20 mouse cellular contexts compared by ENCODE assay signal in the genomic region with DNA sequence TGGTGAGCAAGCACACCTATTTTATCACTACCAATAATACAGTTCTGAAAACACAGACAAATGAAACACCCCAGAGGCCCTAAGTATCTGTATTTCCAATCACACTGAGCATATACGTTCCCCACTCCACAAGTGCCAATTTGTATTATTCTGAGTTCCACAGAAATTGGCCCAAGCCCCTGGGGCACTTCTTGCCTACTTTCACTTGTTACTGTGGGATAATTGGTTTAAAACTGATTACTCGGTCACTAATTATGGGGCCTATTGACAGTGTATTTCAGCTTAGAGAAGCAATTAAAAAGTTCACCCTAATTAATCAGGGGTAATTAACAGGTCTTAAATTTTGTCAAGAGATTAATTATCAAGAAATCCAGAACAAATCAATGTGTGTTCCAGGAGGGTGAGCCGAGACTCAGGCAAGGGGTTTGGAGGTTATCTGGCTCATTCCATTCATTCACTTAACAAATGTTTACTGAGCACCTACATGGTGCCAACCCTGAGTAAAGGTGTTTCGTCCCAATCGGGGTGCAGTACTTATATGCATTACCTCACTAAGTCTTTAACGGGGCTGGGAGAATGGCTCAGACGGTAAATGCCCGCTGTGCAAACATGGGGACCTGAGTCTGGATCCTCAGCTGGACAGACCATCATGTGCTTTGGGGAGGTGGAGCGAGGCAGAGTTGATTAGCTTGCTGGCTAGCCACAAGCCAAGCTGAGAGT. TPM values are rescaled to one million over a fixed set of nuclear protein-coding genes. Genes with fewer than 3 reads are reported as not detected.
"Had no signal": no experiment of that assay in that cellular context is flagged by ENCODE, and none has a peak within 500 bp of the region (broad histone marks: within the 10 kb centered on the region; RNA-seq: fewer than 3 reads in every experiment).

No protein-coding gene starts in this region.

- H3K27me3 ChIP-seq: limb, embryonic 12.5 days; liver, embryonic 13.5 days; lung, embryonic 15.5 days; megakaryocyte, embryonic 14.5 days; midbrain, embryonic 13.5 days; neural tube, embryonic 12.5 days; stomach, embryonic 15.5 days had no signal

- H3K9ac ChIP-seq: limb, embryonic 12.5 days; liver, embryonic 13.5 days; liver, postnatal 0 days; lung, embryonic 15.5 days; midbrain, embryonic 13.5 days; neural tube, embryonic 12.5 days; stomach, embryonic 15.5 days had no signal

- ATAC-seq: liver, postnatal 0 days; midbrain, embryonic 13.5 days had no signal

- DNase-seq: kidney, adult 8-10 months; kidney, postnatal 36 days; layer of hippocampus, adult 9-11 months; liver; liver, embryonic 13.5 days; liver, postnatal 0 days; lung, postnatal 14 days; right cerebral cortex, postnatal 14 days; thymus, postnatal 36 days had no signal

- H3K9me3 ChIP-seq: limb, embryonic 12.5 days; liver, embryonic 13.5 days; lung, embryonic 15.5 days; megakaryocyte, embryonic 14.5 days; midbrain, embryonic 13.5 days; neural tube, embryonic 12.5 days; stomach, embryonic 15.5 days had no signal

- H3K4me2 ChIP-seq: limb, embryonic 12.5 days; liver, embryonic 13.5 days; lung, embryonic 15.5 days; midbrain, embryonic 13.5 days; neural tube, embryonic 12.5 days; stomach, embryonic 15.5 days had no signal

- H3K27ac ChIP-seq: kidney, postnatal 0 days; limb, embryonic 12.5 days; liver, embryonic 13.5 days; lung, embryonic 15.5 days; macrophage; midbrain, embryonic 13.5 days; neural tube, embryonic 12.5 days; stomach, embryonic 15.5 days had no signal

- H3K36me3 ChIP-seq: limb, embryonic 12.5 days; liver, embryonic 13.5 days; lung, embryonic 15.5 days; midbrain, embryonic 13.5 days; neural tube, embryonic 12.5 days; stomach, embryonic 15.5 days had no signal

- H3K4me1 ChIP-seq: liver, embryonic 13.5 days; lung, embryonic 15.5 days; megakaryocyte, embryonic 14.5 days; neural tube, embryonic 12.5 days; stomach, embryonic 15.5 days had no signal

- H3K4me3 ChIP-seq: limb, embryonic 12.5 days; liver, embryonic 13.5 days; lung, embryonic 15.5 days; megakaryocyte, embryonic 14.5 days; midbrain, embryonic 13.5 days; neural tube, embryonic 12.5 days; stomach, embryonic 15.5 days had no signal

RNA-seq across cellular contexts. Expression of gene Hs3st2, which starts 56.1 kb away (rescaled TPM):
- total RNA-seq: monocyte, adult 5-6 weeks; neutrophil, adult 5-6 weeks had no signal
- polyA plus RNA-seq: liver, postnatal 0 days; macrophage; thymus, postnatal 0 days had no signal
